Mouse (Mus musculus) large intestine, adult 2 months (tissue): Measurements from ENCODE around the gene Nlrp5. TPM values are rescaled to one million over a fixed set of nuclear protein-coding genes. Genes with fewer than 3 reads are reported as not detected.
"Not testable (repeated sequence)": the region's sequence is repeated elsewhere in the genome, so short reads cannot be mapped to it uniquely, and the experiment has no call there.

Source experiments
- DNase-seq: peaks from one replicate; pipeline ENCODE4 v3.0.0-alpha.2; 2012; ENCODE audit warnings: low read depth, low spot score
- WGBS: fragments of 180-500 bp; shearing (Covaris S2); methylation state at CpG from one replicate; pipeline ENCODE4 v1.1.7; 2018; 5-methylcytosine and 5-hydroxymethylcytosine counted together
- polyA plus RNA-seq: library from polyadenylated mRNA; depleted of rRNA; stranded (reverse); fragments of >200 nt; gene quantifications from 2 replicates; pipeline ENCODE4 v1.2.3, GENCODE M21; 2012; rRNA removed

Gene Nlrp5
- not detected in 2 replicates for polyA plus RNA-seq

DNA sequence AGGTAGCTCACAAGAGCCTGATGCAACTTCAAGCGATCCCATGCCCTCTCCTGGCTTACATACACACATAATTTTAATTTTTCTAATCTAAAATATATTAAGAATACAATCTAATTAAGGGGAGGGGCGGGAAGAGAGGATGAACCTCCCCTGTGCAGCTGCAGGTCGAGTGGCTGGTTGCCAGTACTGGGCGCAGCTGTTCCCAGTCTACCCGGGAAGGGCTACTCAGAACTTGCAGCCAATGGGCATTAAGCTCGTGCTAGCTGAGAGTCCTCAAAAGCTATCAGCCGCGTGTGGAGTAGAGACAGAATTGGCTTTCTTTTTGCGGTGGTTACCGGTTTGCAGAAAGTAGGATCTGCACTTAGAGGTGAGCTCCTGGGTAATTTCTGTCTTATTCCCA, at the start of gene Nlrp5:
Nlrp5 (plus strand) TSS at position 301 of the 400 bp plus-strand sequence.
- 71% methylated on average over 10 of the region's 10 CpGs for WGBS
- DNase-seq: no peak

DNA sequence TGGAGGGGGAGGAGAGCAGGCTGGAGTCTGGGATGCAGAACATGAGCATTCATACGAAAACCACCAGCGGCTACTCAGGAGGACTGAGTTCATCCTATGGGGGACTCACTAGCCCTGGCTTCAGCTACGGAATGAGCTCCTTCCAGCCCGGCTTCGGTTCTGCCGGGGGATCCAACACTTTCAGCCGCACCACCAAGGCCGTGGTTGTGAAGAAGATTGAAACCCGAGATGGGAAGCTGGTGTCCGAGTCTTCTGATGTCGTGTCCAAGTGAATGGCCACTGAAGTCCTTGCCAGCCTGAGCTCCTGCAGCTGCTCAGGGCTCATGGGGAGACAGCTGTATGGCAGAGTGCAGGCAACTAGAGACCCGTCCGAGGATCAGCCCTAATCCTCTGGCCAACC, 27.4 kb upstream of the Nlrp5 start:
- WGBS: 91% methylated on average over 13 of the region's 13 CpGs

DNA sequence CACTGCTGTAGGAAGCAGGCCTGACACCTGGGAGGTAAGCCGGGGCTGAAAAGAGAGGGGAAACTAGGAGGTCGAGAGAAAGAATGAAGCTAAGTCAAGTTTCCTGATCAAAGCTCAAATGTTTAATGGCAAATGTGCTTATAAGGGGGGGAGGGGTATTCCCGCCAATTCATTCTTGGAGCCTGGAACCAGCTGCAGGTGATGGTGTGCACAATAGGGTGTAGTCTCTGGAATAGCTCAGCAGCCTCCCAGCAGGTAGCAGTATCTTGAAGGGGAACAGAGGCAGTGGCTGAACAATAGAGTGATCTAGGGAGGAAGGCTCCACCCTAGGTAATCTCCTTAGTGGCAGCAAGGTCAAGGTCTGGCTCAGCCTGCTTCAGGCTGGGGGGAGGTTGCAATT, 84.5 kb downstream of the Nlrp5 start:
- not testable (repeated sequence) for DNase-seq
- 80% methylated on average over 3 of the region's 3 CpGs for WGBS

More for the DNA sequence above, 27.4 kb upstream of the Nlrp5 start:
- DNase-seq: not testable (repeated sequence)

DNA sequence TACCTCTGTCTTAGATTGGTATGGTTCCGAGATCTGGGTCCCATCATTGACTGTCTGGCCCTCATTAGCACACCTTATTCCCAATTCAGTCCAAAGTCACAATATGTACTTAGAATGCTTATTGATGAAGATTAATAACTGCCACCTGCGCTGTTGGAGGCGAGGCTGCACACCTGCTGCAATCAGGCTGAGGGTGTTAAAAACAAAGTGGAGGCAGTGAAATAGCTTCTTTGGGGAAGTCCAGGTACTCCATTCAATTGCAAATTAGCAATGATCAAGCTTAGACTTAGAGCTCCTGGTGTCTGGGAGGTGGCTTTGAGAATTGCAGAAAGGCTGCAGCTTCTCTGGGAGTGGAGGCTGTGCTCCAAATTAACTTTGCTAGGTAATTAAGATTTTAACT, 85.1 kb downstream of the Nlrp5 start:
- WGBS: 65% methylated on average over 3 of the region's 3 CpGs
- DNase-seq: not testable (repeated sequence)

DNA sequence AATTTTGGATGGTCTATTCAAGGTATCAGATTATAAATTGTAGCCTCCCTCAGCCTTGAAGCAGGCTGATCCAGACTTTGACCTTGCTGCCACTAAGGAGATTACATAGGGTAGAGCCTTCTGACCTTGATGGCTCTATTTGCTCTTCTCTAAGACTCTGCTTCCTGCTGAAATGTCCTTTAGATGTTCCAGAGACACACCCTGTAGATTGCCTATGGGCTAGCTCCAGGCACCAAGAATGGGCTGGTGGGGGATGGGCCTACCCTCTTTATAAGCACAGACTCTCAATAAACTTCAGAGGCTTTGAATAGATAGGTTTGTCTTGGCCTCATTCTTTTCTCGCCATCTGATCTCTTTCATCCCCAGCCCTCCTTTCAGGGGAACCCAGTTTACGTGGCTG, 87.2 kb downstream of the Nlrp5 start:
- not testable (repeated sequence) for DNase-seq
- 70% methylated on average over 2 of the region's 2 CpGs for WGBS

Other genes with a start within 250 kb of the Nlrp5 start
- not detected in 2 replicates for gene Gm10662, start 241.4 kb upstream of the Nlrp5 start, polyA plus RNA-seq
- gene Vmn1r165, start 168.6 kb upstream of the Nlrp5 start, polyA plus RNA-seq: not detected in 2 replicates
- gene Vmn1r166, start 134.2 kb upstream of the Nlrp5 start, polyA plus RNA-seq: not detected in 2 replicates
- gene Gm6902, start 107.0 kb upstream of the Nlrp5 start, polyA plus RNA-seq: not detected in 2 replicates
- gene Nlrp4e, start 84.7 kb upstream of the Nlrp5 start, polyA plus RNA-seq: not detected in 2 replicates
- gene Vmn1r167, start 121.3 kb downstream of the Nlrp5 start, polyA plus RNA-seq: not detected in 2 replicates
- gene Vmn1r168, start 153.8 kb downstream of the Nlrp5 start, polyA plus RNA-seq: not detected in 2 replicates
- gene Vmn1r169, start 189.6 kb downstream of the Nlrp5 start, polyA plus RNA-seq: not detected in 2 replicates
- not detected in 2 replicates for gene Vmn1r170, start 220.3 kb downstream of the Nlrp5 start, polyA plus RNA-seq
- not detected in 2 replicates for gene Vmn1r171, start 244.8 kb downstream of the Nlrp5 start, polyA plus RNA-seq